Mouse (Mus musculus): ENCODE data around the gene Lrrc23. TPM values are rescaled to one million over a fixed set of nuclear protein-coding genes. Genes with fewer than 3 reads are reported as not detected.
"Not testable (repeated sequence)": the region's sequence is repeated elsewhere in the genome, so short reads cannot be mapped to it uniquely, and the experiment has no call there.

Gene Lrrc23
- not detected for total RNA-seq (2021)

DNA sequence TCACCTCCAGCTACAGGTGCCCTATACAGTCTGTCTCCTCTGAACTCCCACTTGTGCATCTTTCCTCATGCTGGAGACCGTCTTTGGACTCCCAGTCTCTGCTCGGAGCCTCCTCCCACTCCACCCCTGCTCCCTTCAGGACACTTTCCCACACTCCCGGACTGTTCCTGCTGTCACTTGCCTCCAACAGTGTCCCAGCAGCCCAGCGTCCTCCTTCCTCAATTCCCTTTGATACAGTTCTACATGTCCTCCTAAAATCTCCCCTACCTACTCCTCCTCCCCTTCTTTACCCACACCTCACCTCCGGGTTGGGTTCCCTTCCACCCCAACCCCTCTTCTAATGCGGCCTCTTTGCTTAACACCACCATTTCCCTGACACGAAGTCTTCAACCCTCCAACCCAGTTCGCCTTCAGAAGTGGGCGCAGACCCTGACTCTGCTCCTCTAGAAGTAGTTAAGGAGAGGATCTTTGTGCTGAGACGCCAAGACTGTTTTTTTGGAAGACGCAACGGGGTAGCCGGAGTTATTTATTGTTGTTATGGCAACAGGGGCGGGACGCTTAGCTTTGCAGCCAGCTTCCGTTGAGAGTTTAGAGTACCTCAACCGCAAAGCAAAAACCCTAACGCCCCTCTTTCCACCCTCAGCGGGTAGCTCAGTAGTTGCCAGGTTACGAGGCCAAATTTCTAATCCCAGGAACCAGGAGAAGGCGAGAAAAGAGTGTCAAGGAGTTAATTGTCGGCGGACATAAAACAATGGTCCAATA, at the start of gene Lrrc23:
Gene Lrrc23 (minus strand): TSS at position 506 of the 762 bp plus-strand sequence.
- DNase-seq (ENCODE audit: low spot score): no peak
- intact Hi-C loops (cut with DNase I): no loop called here

- intact Hi-C loops (cut with DNase I): no loop called here
- no peak for DNase-seq (ENCODE audit: low spot score)
Measured at GRCm38 (mm10) chr6:124828101-124828592, 48.6 kb upstream of the Lrrc23 start.

GRCm38 (mm10) chr6:124822049-124822448, 42.5 kb upstream of the Lrrc23 start:
- intact Hi-C loops (cut with DNase I): no loop called here
- DNase-seq (ENCODE audit: low spot score): no peak

DNA sequence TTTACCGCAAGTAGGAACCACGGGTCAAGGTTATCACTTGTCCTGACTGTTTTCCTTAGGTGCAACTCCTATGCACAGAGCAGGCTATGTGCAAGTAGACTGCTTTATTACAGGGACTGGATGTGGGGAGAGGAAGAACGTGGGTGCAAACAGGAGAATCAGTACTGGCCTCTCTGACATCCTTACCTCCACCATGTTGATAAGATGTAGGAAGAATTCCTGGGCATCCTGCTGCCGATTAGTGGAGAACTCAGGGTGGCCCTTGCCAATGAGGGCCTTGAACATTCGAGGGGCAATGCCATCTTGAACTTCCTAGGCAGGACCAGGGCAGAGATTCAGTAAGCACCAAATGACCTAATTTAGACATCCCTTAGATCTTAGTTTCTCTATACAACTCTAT, 41.4 kb upstream of the Lrrc23 start:
- no peak for DNase-seq (ENCODE audit: low spot score)
- intact Hi-C loops (cut with DNase I): no loop called here

GRCm38 (mm10) chr6:124817971-124818370, 38.4 kb upstream of the Lrrc23 start:
- no peak for DNase-seq (ENCODE audit: low spot score)
- intact Hi-C loops (cut with DNase I): no loop called here

GRCm38 (mm10) chr6:124817563-124817962, 38.0 kb upstream of the Lrrc23 start:
- intact Hi-C loops (cut with DNase I): no loop called here
- DNase-seq (ENCODE audit: low spot score): no peak

DNA sequence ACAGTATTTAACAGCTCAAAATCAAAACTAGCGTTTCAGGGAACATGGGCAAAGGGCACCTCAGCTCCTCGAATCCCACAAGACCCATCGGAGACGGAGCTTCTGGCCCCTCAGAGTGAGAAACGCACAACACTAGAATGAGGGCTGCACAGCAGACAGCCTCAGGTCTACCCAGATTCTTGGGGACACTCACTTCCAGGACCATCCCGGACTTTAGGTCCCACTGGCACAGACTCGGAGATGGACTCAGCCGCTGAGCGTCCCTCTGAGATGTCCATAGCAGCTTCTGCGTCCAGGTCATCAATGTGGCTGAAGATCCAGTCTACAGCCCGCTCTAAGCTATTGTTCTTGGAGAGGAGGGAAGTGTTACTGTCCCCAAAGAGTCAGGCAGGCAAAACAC, 37.6 kb upstream of the Lrrc23 start:
- intact Hi-C loops (cut with DNase I): no loop called here
- no peak for DNase-seq (ENCODE audit: low spot score)

GRCm38 (mm10) chr6:124816611-124817010, 37.1 kb upstream of the Lrrc23 start:
- no peak for DNase-seq (ENCODE audit: low spot score)
- intact Hi-C loops (cut with DNase I): no loop called here

DNA sequence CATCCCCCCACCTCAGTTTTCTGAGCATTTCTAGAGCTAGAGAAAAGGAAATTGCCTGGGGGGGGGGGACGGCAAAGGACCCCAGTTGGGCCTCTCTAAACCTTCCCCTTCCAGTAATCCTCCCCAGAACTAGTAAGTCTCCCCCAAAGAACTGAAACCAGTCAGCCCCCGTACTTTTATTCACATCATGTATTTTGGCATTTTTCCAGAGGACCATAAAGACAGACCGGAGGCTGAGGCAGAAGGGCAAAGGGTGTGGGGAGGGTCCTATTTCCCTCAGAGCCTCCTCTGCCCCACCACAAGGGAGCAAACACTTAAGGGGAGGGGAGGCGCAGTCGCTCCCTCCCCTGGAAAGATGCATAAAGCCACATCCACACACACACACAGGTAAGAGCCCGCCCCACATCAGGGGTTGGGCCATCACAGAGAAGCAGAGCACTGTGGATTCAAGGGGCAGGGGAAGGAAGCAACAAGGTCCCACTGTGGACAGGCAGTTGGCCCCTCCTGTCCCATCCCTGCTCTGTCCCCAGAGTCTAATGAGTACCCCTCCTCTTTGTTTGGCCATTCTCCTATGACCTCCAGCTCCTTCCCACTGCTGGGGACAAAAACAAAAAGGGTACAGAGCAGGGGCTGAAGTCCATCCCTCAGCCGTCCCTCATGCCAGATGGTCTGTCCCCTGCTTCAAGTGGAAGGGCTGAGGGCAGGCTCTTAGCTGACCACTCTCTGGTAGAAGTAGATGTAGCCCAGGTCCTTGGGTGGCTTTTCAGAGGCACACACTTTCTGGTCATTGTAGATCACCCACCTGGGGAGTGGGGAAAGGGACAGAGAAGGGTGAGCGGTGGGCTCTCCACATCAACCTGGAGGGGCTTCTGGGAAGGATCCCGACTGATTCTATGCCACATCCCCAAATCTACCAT, 35.6 kb upstream of the Lrrc23 start:
- DNase-seq (ENCODE audit: low spot score): no peak
- intact Hi-C loops (cut with DNase I): no loop called here

- intact Hi-C loops (cut with DNase I): no loop called here
Measured at GRCm38 (mm10) chr6:124814448-124814847, 34.9 kb upstream of the Lrrc23 start.

GRCm38 (mm10) chr6:124813933-124814332, 34.4 kb upstream of the Lrrc23 start, which contains the start of gene Tpi1:
Tpi1 (minus strand) TSS chr6:124814296.
- DNase-seq (ENCODE audit: low spot score): peak; percentile 86
- intact Hi-C loops (cut with DNase I): no loop called here

More at GRCm38 (mm10) chr6:124814448-124814847, 34.9 kb upstream of the Lrrc23 start:
- no peak for DNase-seq (ENCODE audit: low spot score)

- intact Hi-C loops (cut with DNase I): no loop called here
- no peak for DNase-seq (ENCODE audit: low spot score)
Measured at GRCm38 (mm10) chr6:124813496-124813895, 34.0 kb upstream of the Lrrc23 start.

GRCm38 (mm10) chr6:124812848-124813247, 33.3 kb upstream of the Lrrc23 start:
- no peak for DNase-seq (ENCODE audit: low spot score)
- intact Hi-C loops (cut with DNase I): no loop called here

DNA sequence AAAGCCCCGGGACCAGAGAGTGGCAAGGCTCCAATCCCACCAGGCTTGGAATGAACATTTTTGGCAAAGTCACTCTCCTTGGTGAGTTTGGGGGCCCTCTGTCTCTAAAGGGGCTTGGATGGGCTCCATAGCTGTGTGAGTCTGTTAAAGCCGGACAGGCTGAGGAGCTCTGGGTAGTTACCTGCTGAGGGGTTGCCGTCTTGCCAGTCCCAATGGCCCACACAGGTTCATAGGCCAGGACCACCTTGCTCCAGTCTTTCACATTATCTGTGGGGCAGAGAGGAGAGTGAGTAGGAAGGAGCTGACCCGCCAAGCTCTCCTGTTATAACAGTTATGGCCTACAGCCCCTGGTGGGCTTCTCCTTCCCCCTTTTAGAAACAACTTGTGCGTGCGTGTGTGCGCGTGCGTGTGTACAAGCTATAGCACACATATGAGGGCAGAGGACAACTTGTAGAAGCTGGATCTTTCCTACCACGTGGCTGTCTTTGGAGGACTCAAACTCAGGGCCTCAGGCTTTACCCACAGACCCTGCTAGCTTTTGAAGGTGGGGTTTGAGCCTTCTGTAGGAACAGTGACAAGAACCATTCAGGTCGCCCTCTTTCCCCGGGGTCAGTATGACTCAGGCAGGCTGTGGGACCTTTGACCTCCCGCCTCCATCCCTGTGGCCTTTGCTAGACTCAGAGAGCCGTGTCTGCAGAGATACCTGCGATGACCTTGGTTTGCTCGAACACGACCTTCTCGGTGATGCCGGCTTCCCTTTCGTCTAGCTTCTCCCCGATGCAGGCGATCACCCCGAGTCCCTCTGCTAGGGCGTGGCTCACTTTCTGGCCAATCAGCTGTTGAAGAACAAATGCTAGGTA, 32.4 kb upstream of the Lrrc23 start:
- DNase-seq (ENCODE audit: low spot score): no peak
- intact Hi-C loops (cut with DNase I): no loop called here

- no peak for DNase-seq (ENCODE audit: low spot score)
- intact Hi-C loops (cut with DNase I): no loop called here
Measured at GRCm38 (mm10) chr6:124811403-124811665, 31.8 kb upstream of the Lrrc23 start.

GRCm38 (mm10) chr6:124810566-124811402, 31.3 kb upstream of the Lrrc23 start:
- intact Hi-C loops (cut with DNase I); DNase-seq (ENCODE audit: low spot score): not testable (repeated sequence)

GRCm38 (mm10) chr6:124809775-124810538, 30.4 kb upstream of the Lrrc23 start:
- intact Hi-C loops (cut with DNase I): loop anchor here (2.0 kb wide), 1 partner anchor 37 kb away; no protein-coding TSS in a partner anchor
- DNase-seq (ENCODE audit: low spot score): no peak

GRCm38 (mm10) chr6:124809052-124809774, 29.7 kb upstream of the Lrrc23 start:
- intact Hi-C loops (cut with DNase I): loop anchor here (2.0 kb wide), 1 partner anchor 38 kb away; no protein-coding TSS in a partner anchor
- peak; percentile 70 for DNase-seq (ENCODE audit: low spot score)

Data from heart, postnatal 25 days (tissue).